Mouse (Mus musculus) heart, embryonic 16.5 days (tissue): ENCODE data around the gene Frs2. TPM values are rescaled to one million over a fixed set of nuclear protein-coding genes. Genes with fewer than 3 reads are reported as not detected.
A peak's percentile ranks its signal among the peaks of the same experiment; 100 is the strongest.

Source experiments
- ATAC-seq: fragments of 200-750 bp; cut with Nextera tagmentation; replicated peaks from 2 replicates; pipeline ENCODE4 v1.8.0; 2017; ENCODE audit warnings: moderate number of reproducible peaks; ENCODE audit not compliant: insufficient read depth, low FRiP score; ENCODE audit errors: extremely low read depth
- H3K27ac ChIP-seq: fragments of 300-500 bp; sonication (generic); 2 replicates; pipeline ENCODE4 v1.5.1; 2014; ENCODE audit warnings: mild to moderate bottlenecking, low read length, control low read depth, moderate library complexity
- H3K27me3 ChIP-seq: fragments of 300-500 bp; sonication (generic); 2 replicates; pipeline ENCODE4 v1.6.1; 2014; ENCODE audit warnings: low read length, mixed read lengths; ENCODE audit not compliant: control insufficient read depth, insufficient read depth
- H3K36me3 ChIP-seq: fragments of 300-500 bp; sonication (generic); 2 replicates; pipeline ENCODE4 v1.6.1; 2014; ENCODE audit not compliant: control insufficient read depth, insufficient read depth
- H3K4me1 ChIP-seq: fragments of 300-500 bp; sonication (generic); 2 replicates; pipeline ENCODE4 v1.6.1; 2014; ENCODE audit warnings: low read length, mixed read lengths; ENCODE audit not compliant: control insufficient read depth, insufficient read depth
- H3K4me2 ChIP-seq: fragments of 300-500 bp; sonication (generic); 2 replicates; pipeline ENCODE4 v1.6.1; 2014; ENCODE audit warnings: low read depth, mild to moderate bottlenecking, control low read depth, low read length
- H3K4me3 ChIP-seq: fragments of 300-500 bp; sonication (generic); 2 replicates; pipeline ENCODE4 v1.5.1; 2014; ENCODE audit warnings: mild to moderate bottlenecking, control low read depth, low read length
- H3K9ac ChIP-seq: fragments of 300-500 bp; sonication (generic); 2 replicates; pipeline ENCODE4 v1.6.1; 2014; ENCODE audit warnings: low read length, control low read depth
- H3K9me3 ChIP-seq: fragments of 300-500 bp; sonication (generic); replicated peaks from 2 replicates; pipeline ENCODE4 v1.6.1; 2016; ENCODE audit warnings: low read length; ENCODE audit not compliant: control insufficient read depth
- WGBS: fragments of 180-500 bp; shearing (Covaris S2); extraction: QIAGEN DNeasy Blood & Tissue Kit; methylation state at CpG from one replicate; pipeline ENCODE4 v1.1.7; 2014; 5-methylcytosine and 5-hydroxymethylcytosine counted together
- polyA plus RNA-seq: library from polyadenylated mRNA; unstranded; fragments of >200 nt; fragmentation: Nextera tagmentation; extraction: Ambion mirVana; gene quantifications from 2 replicates; pipeline ENCODE4 v1.2.1, GENCODE M21; 2015

The Frs2 gene
- polyA plus RNA-seq, 1 experiment from 2014 or later = 17.5 TPM

- Histone ChIP-seq H3K4me1 (peaks cover 9% of the 10 kb centered on the region), H3K4me2 (no peak overlapping the region), H3K9me3 (no peaks in the 10 kb centered on the region), H3K9ac (no peak overlapping the region), H3K27me3 (no peaks in the 10 kb centered on the region), H3K27ac (no peak overlapping the region), H3K4me3 (no peak overlapping the region), H3K36me3 (peaks cover 36% of the 10 kb centered on the region)
- WGBS = 74% methylated on average over 6 of the region's 6 CpGs
- peak; percentile 31; the same call in 1 of the 2 replicates for ATAC-seq
Measured at GRCm38 (mm10) chr10:117078284-117078683, 70.0 kb downstream of the Frs2 start.

GRCm38 (mm10) chr10:117073176-117073575, 75.2 kb downstream of the Frs2 start:
- 52% methylated on average over 7 of the region's 7 CpGs for WGBS
- Histone ChIP-seq H3K27me3 (no peaks in the 10 kb centered on the region), H3K36me3 (peaks cover 41% of the 10 kb centered on the region), H3K4me2 (no peak overlapping the region), H3K27ac (no peak overlapping the region), H3K9me3 (no peaks in the 10 kb centered on the region), H3K9ac (no peak overlapping the region), H3K4me1 (peaks cover 8% of the 10 kb centered on the region), H3K4me3 (no peak overlapping the region)
- ATAC-seq = no peak

- no peak; the same call in 1 of the 2 replicates for ATAC-seq
- H3K27ac ChIP-seq = no peak overlapping the region
- no peaks in the 10 kb centered on the region for H3K27me3 ChIP-seq
- 72% methylated on average over 18 of the region's 18 CpGs for WGBS
- peaks cover 41% of the 10 kb centered on the region for H3K36me3 ChIP-seq
- no peak overlapping the region for H3K4me2 ChIP-seq
- H3K9ac ChIP-seq = no peak overlapping the region
- H3K9me3 ChIP-seq = no peaks in the 10 kb centered on the region
- H3K4me3 ChIP-seq = no peak overlapping the region
- H3K4me1 ChIP-seq = peaks cover 8% of the 10 kb centered on the region
Measured at GRCm38 (mm10) chr10:117072191-117072888, 76.0 kb downstream of the Frs2 start.

GRCm38 (mm10) chr10:117069109-117069508, 79.2 kb downstream of the Frs2 start:
- Histone ChIP-seq H3K27me3 (no peaks in the 10 kb centered on the region), H3K9ac (no peak overlapping the region), H3K9me3 (no peaks in the 10 kb centered on the region), H3K36me3 (peaks cover 32% of the 10 kb centered on the region), H3K4me3 (no peak overlapping the region), H3K4me1 (peaks cover 15% of the 10 kb centered on the region), H3K4me2 (no peak overlapping the region), H3K27ac (no peak overlapping the region)
- ATAC-seq = no peak
- WGBS = 78% methylated on average over 3 of the region's 3 CpGs

- 9% methylated on average over 7 of the region's 7 CpGs for WGBS
- peak overlapping the region; percentile 87 for H3K4me3 ChIP-seq
- H3K4me1 ChIP-seq = peaks cover 10% of the 10 kb centered on the region
- no peaks in the 10 kb centered on the region for H3K9me3 ChIP-seq
- peak overlapping the region; percentile 86 for H3K27ac ChIP-seq
- ATAC-seq = no peak
- no peaks in the 10 kb centered on the region for H3K27me3 ChIP-seq
- peaks cover 27% of the 10 kb centered on the region for H3K36me3 ChIP-seq
- H3K9ac ChIP-seq = peak overlapping the region; percentile 68
- H3K4me2 ChIP-seq = peak overlapping the region; percentile 72
Measured at GRCm38 (mm10) chr10:117064076-117064475, 84.3 kb downstream of the Frs2 start.

GRCm38 (mm10) chr10:117063254-117064021, 84.9 kb downstream of the Frs2 start, which contains the start of gene Cct2:
Gene Cct2 (minus strand): TSS chr10:117063814.
- H3K9ac ChIP-seq = peak within 1 kb of the TSS; percentile 85
- H3K27me3 ChIP-seq = no peaks in the 10 kb centered on the region
- H3K4me3 ChIP-seq = peak within 1 kb of the TSS; percentile 87
- H3K4me2 ChIP-seq = peak within 1 kb of the TSS; percentile 76
- H3K27ac ChIP-seq = peak within 1 kb of the TSS; percentile 86
- H3K9me3 ChIP-seq = no peaks in the 10 kb centered on the region
- peak; percentile 97 for ATAC-seq
- peaks cover 24% of the 10 kb centered on the region for H3K36me3 ChIP-seq
- peaks cover 10% of the 10 kb centered on the region for H3K4me1 ChIP-seq
- under 1% methylated on average over 67 of the region's 68 CpGs for WGBS

- ATAC-seq = no peak
Measured at GRCm38 (mm10) chr10:117062894-117063253, 85.5 kb downstream of the Frs2 start.

GRCm38 (mm10) chr10:117055668-117056067, 92.7 kb downstream of the Frs2 start:
- H3K36me3 ChIP-seq = peaks cover 76% of the 10 kb centered on the region
- H3K27me3 ChIP-seq = no peaks in the 10 kb centered on the region
- H3K4me3 ChIP-seq = no peak overlapping the region
- H3K27ac ChIP-seq = no peak overlapping the region
- H3K4me1 ChIP-seq = no peaks in the 10 kb centered on the region
- no peak overlapping the region for H3K4me2 ChIP-seq
- no peaks in the 10 kb centered on the region for H3K9me3 ChIP-seq
- H3K9ac ChIP-seq = no peak overlapping the region
- 81% methylated on average over 4 of the region's 4 CpGs for WGBS
- ATAC-seq = no peak

More at GRCm38 (mm10) chr10:117062894-117063253, 85.5 kb downstream of the Frs2 start:
- Histone ChIP-seq H3K27me3 (no peaks in the 10 kb centered on the region), H3K9me3 (no peaks in the 10 kb centered on the region), H3K9ac (peak overlapping the region; percentile 85), H3K36me3 (peaks cover 26% of the 10 kb centered on the region), H3K4me1 (peaks cover 10% of the 10 kb centered on the region), H3K4me2 (peak overlapping the region; percentile 76), H3K27ac (peak overlapping the region; percentile 77), H3K4me3 (peak overlapping the region; percentile 87)
- WGBS = 2% methylated on average over 15 of the region's 15 CpGs
